Mouse (Mus musculus) ES-Bruce4 (cell line): Measurements from ENCODE around the gene Rnf168. TPM values are rescaled to one million over a fixed set of nuclear protein-coding genes. Genes with fewer than 3 reads are reported as not detected.
A peak's percentile ranks its signal among the peaks of the same experiment; 100 is the strongest.

Source experiments
- H3K27ac ChIP-seq: 2 replicates; pipeline ENCODE4 v1.5.1; 2012; ENCODE audit warnings: low read length, inconsistent platforms; ENCODE audit not compliant: insufficient read depth
- H3K27me3 ChIP-seq: 2 replicates; pipeline ENCODE4 v1.6.1; 2012; ENCODE audit warnings: mild to moderate bottlenecking, low read length, inconsistent platforms; ENCODE audit not compliant: control insufficient read depth, poor library complexity, insufficient read depth, severe bottlenecking
- H3K36me3 ChIP-seq: 2 replicates; pipeline ENCODE4 v1.6.1; 2012; ENCODE audit warnings: inconsistent platforms, mild to moderate bottlenecking, low read length, moderate library complexity; ENCODE audit not compliant: control insufficient read depth, poor library complexity, insufficient read depth, severe bottlenecking
- H3K4me1 ChIP-seq: one replicate; pipeline ENCODE4 v1.8.1; 2011; ENCODE audit warnings: low read length; ENCODE audit not compliant: control insufficient read depth, insufficient read depth
- H3K4me3 ChIP-seq: 2 replicates; pipeline ENCODE4 v1.5.1; 2011; ENCODE audit warnings: low read depth, mild to moderate bottlenecking, low read length
- H3K9ac ChIP-seq: 2 replicates; pipeline ENCODE4 v1.6.1; 2012; ENCODE audit warnings: low read depth, mild to moderate bottlenecking, inconsistent platforms; ENCODE audit not compliant: poor library complexity, severe bottlenecking
- H3K9me3 ChIP-seq: replicated peaks from 2 replicates; pipeline ENCODE4 v1.6.1; 2012; ENCODE audit warnings: mild to moderate bottlenecking, low read length, inconsistent platforms; ENCODE audit not compliant: control insufficient read depth, poor library complexity, insufficient read depth, severe bottlenecking
- CTCF ChIP-seq: IDR thresholded peaks from one replicate; pipeline ENCODE4 v1.8.1; 2011; ENCODE audit warnings: low read depth, low read length
- EP300 ChIP-seq: IDR thresholded peaks from 2 replicates; pipeline ENCODE4 v1.6.1; 2011; ENCODE audit warnings: low read depth, low read length; ENCODE audit not compliant: insufficient read depth
- POLR2A ChIP-seq: IDR thresholded peaks from one replicate; pipeline ENCODE4 v1.8.1; 2011; ENCODE audit warnings: low read length; ENCODE audit not compliant: insufficient read depth
- polyA plus RNA-seq: library from polyadenylated mRNA; stranded (reverse); fragments of >200 nt; gene quantifications from 2 replicates; pipeline ENCODE4 v1.2.4, GENCODE M21; 2011; ENCODE audit warnings: low read depth; ENCODE audit not compliant: missing spikeins, insufficient read depth, insufficient read length

Rnf168 gene
- polyA plus RNA-seq, 1 experiment: 31.0 TPM

- H3K27ac ChIP-seq: peak overlapping the region; percentile 99
- peaks cover 4% of the 10 kb centered on the region for H3K4me1 ChIP-seq
- H3K36me3 ChIP-seq: peaks cover 13% of the 10 kb centered on the region
- H3K9ac ChIP-seq: peak overlapping the region; percentile 8; the same call in 1 of the 2 replicates
- H3K9me3 ChIP-seq: no peaks in the 10 kb centered on the region
- TF ChIP-seq CTCF (no peak), EP300 (0 out of 2 replicates have a peak, but pooled peaks have one; percentile 30), POLR2A (no peak)
- H3K27me3 ChIP-seq: no peaks in the 10 kb centered on the region
- no peak overlapping the region for H3K4me3 ChIP-seq
These were observed 25.8 kb downstream of the Rnf168 start for GRCm38 (mm10) chr16:32303046-32303445.

- no peaks in the 10 kb centered on the region for H3K9me3 ChIP-seq
- H3K27ac ChIP-seq: peak overlapping the region; percentile 99
- no peak for TF ChIP-seq POLR2A
- no peak for TF ChIP-seq EP300
- TF ChIP-seq CTCF: no peak
- H3K4me3 ChIP-seq: no peak overlapping the region
- H3K36me3 ChIP-seq: peaks cover 8% of the 10 kb centered on the region
- H3K9ac ChIP-seq: peak overlapping the region; percentile 8
- H3K27me3 ChIP-seq: no peaks in the 10 kb centered on the region
- H3K4me1 ChIP-seq: peaks cover 4% of the 10 kb centered on the region
These were observed 26.6 kb downstream of the Rnf168 start for GRCm38 (mm10) chr16:32303886-32304285.

DNA sequence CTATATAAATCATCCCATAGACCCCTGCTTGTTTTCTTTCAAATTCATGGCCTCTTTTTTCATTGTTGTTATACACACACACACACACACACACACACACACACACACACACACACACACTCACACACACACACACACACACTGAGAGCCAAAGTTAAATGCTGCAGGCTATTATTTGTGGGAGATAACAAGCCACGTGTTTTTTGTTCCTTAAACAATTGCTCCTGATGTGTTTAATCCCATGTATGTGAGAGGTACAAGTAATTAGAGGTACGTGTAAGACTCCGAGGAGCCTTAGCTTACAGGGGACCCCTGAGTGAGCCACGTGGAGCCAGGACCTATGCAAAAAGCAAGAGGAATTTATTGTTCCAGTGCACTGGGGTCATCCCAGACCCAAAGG, 34.7 kb downstream of the Rnf168 start:
- Histone ChIP-seq H3K4me1 (no peaks in the 10 kb centered on the region), H3K27ac (peak overlapping the region; percentile 98), H3K9ac (peak overlapping the region; percentile 56), H3K9me3 (no peaks in the 10 kb centered on the region), H3K27me3 (no peaks in the 10 kb centered on the region), H3K4me3 (peak overlapping the region; percentile 70), H3K36me3 (no peaks in the 10 kb centered on the region)
- TF ChIP-seq CTCF: no peak
- no peak for TF ChIP-seq EP300
- peak; percentile 42 for TF ChIP-seq POLR2A

GRCm38 (mm10) chr16:32312386-32312785, 35.1 kb downstream of the Rnf168 start:
- no peaks in the 10 kb centered on the region for H3K36me3 ChIP-seq
- H3K27me3 ChIP-seq: no peaks in the 10 kb centered on the region
- peak overlapping the region; percentile 98 for H3K27ac ChIP-seq
- no peaks in the 10 kb centered on the region for H3K9me3 ChIP-seq
- H3K4me3 ChIP-seq: peak overlapping the region; percentile 70
- H3K9ac ChIP-seq: peak overlapping the region; percentile 80
- no peaks in the 10 kb centered on the region for H3K4me1 ChIP-seq
- TF ChIP-seq EP300 (peak; percentile 100), CTCF (no peak), POLR2A (peak; percentile 5)

- Histone ChIP-seq H3K27ac (peak overlapping the region; percentile 98), H3K4me1 (no peaks in the 10 kb centered on the region), H3K27me3 (no peaks in the 10 kb centered on the region), H3K4me3 (peak overlapping the region; percentile 43; the same call in 1 of the 2 replicates), H3K9me3 (no peaks in the 10 kb centered on the region), H3K36me3 (no peaks in the 10 kb centered on the region), H3K9ac (peak overlapping the region; percentile 80)
- TF ChIP-seq EP300 (peak; percentile 66), POLR2A (no peak), CTCF (no peak)
These were observed 35.6 kb downstream of the Rnf168 start for GRCm38 (mm10) chr16:32312859-32313258.

DNA sequence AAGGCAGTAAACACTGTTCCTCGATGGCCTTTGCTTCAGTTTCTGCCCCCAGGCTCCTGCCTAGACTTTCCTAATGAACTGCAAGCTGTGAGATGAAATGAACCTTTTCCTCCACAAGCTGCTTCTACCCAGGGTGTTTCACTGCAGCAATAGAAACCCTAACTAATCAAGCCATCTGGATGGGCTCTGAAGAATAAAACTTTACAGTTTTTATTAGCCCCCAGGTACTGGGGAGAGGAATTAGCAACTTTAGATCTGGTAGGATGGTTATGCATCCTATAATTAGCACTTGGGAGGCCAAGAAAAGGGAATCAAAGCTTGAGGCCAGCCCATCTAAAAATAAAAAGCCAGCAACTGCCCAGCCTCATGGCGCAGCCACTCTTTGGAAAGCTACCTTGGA, 39.3 kb downstream of the Rnf168 start:
- TF ChIP-seq POLR2A (no peak), EP300 (no peak), CTCF (no peak)

More for the DNA sequence above, 39.3 kb downstream of the Rnf168 start:
- peaks cover 3% of the 10 kb centered on the region; the same call in 1 of the 2 replicates for H3K9me3 ChIP-seq
- no peak overlapping the region for H3K9ac ChIP-seq
- peak overlapping the region; percentile 11; the same call in 1 of the 2 replicates for H3K27ac ChIP-seq
- H3K27me3 ChIP-seq: no peaks in the 10 kb centered on the region
- H3K4me1 ChIP-seq: no peaks in the 10 kb centered on the region
- no peaks in the 10 kb centered on the region for H3K36me3 ChIP-seq
- no peak overlapping the region for H3K4me3 ChIP-seq
